Mouse (Mus musculus) neural tube, embryonic 12.5 days (tissue): ENCODE measurements at regions not wholly inside any gene's neighbourhood (a gene's known extent, or its start where the extent isn't known, plus 50 kb on each side); places are given as distances from the start of the nearest gene placed in this dataset.
"Not testable (repeated sequence)": the region's sequence is repeated elsewhere in the genome, so short reads cannot be mapped to it uniquely, and the experiment has no call there.

Source experiments
- ATAC-seq: fragments of 200-750 bp; cut with Nextera tagmentation; 2 replicates; pipeline ENCODE4 v1.8.0; 2017; ENCODE audit warnings: low read depth, mild to moderate bottlenecking, moderate TSS enrichment, moderate library complexity; ENCODE audit not compliant: low FRiP score
- H3K27ac ChIP-seq: fragments of 300-500 bp; sonication (generic); 2 replicates; pipeline ENCODE4 v1.5.1; 2016
- H3K27me3 ChIP-seq: fragments of 300-500 bp; sonication (generic); replicated peaks from 2 replicates; pipeline ENCODE4 v1.6.1; 2016; ENCODE audit warnings: mild to moderate bottlenecking
- H3K36me3 ChIP-seq: fragments of 300-500 bp; sonication (generic); 2 replicates; pipeline ENCODE4 v1.6.1; 2016; ENCODE audit warnings: mild to moderate bottlenecking
- H3K4me1 ChIP-seq: fragments of 300-500 bp; sonication (generic); 2 replicates; pipeline ENCODE4 v1.6.1; 2016
- H3K4me2 ChIP-seq: fragments of 300-500 bp; sonication (generic); replicated peaks from 2 replicates; pipeline ENCODE4 v1.6.1; 2016; ENCODE audit warnings: mild to moderate bottlenecking
- H3K4me3 ChIP-seq: fragments of 300-500 bp; sonication (generic); 2 replicates; pipeline ENCODE4 v1.5.1; 2016
- H3K9ac ChIP-seq: fragments of 300-500 bp; sonication (generic); 2 replicates; pipeline ENCODE4 v1.6.1; 2016; ENCODE audit warnings: mild to moderate bottlenecking
- H3K9me3 ChIP-seq: fragments of 300-500 bp; sonication (generic); 2 replicates; pipeline ENCODE4 v1.6.1; 2016; ENCODE audit warnings: mild to moderate bottlenecking
- WGBS: fragments of 180-500 bp; shearing (Covaris S2); methylation state at CpG from one replicate; pipeline ENCODE4 v1.1.7; 2016; 5-methylcytosine and 5-hydroxymethylcytosine counted together

GRCm38 (mm10) chr4:23982193-23982592, 514.1 kb upstream of the Mms22l start:
- WGBS, result 91% methylated on average over 2 of the region's 2 CpGs
- H3K4me1 ChIP-seq, result peaks cover 10% of the 10 kb centered on the region; the same call in 1 of the 2 replicates
- not testable (repeated sequence) for H3K4me2 ChIP-seq, H3K36me3 ChIP-seq, H3K4me3 ChIP-seq, H3K27ac ChIP-seq, H3K9me3 ChIP-seq, H3K9ac ChIP-seq, ATAC-seq, H3K27me3 ChIP-seq

DNA sequence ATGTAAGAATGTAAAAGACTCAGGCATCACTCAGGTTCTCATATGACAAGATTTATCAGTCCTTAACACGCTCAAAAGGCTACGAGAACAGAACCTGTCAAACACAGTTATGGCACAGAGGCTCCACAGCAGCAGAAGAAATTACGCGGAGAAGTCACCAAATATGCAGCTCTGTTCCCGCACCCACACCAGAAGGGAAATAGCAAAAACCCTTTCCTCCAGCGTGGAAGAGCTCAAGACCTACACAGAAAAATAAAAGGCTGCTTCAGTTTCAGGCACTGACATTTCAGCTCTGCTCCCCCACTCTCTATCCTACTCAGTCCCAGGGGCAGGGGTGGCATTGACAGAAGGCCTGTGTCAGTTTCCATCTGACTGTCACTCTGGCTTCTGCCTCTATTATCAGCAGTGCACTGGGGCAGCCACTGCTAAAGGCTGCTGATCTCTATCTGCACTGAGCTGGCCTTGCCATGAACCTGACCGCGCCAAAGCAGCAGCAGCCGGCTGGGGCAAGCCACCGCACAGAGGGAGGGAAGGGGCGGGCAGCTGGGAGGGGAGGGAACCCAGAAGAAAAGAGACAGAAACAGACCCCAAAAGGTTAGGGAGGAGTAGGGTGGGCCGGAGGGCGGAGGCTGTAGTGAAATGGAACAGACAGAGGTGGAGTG, 513.3 kb upstream of the Mms22l start:
- H3K4me1 ChIP-seq, result peaks cover 10% of the 10 kb centered on the region; the same call in 1 of the 2 replicates
- WGBS, result 20% methylated on average over 13 of the region's 13 CpGs
- no peak overlapping the region for H3K4me3 ChIP-seq
- H3K27ac ChIP-seq, result peak overlapping the region; percentile 80
- no peaks in the 10 kb centered on the region for H3K36me3 ChIP-seq
- peak overlapping the region; percentile 53 for H3K4me2 ChIP-seq
- H3K27me3 ChIP-seq, result no peaks in the 10 kb centered on the region
- H3K9ac ChIP-seq, result peak overlapping the region; percentile 47; the same call in 1 of the 2 replicates
- no peaks in the 10 kb centered on the region for H3K9me3 ChIP-seq
- ATAC-seq, result peak; percentile 97

GRCm38 (mm10) chr4:23983452-23983805, 512.8 kb upstream of the Mms22l start:
- Histone ChIP-seq H3K27me3 (no peaks in the 10 kb centered on the region), H3K4me2 (peak overlapping the region; percentile 53), H3K4me1 (peaks cover 10% of the 10 kb centered on the region; the same call in 1 of the 2 replicates), H3K4me3 (no peak overlapping the region), H3K27ac (peak overlapping the region; percentile 80), H3K9me3 (no peaks in the 10 kb centered on the region), H3K36me3 (no peaks in the 10 kb centered on the region), H3K9ac (peak overlapping the region; percentile 47; the same call in 1 of the 2 replicates)
- 10% methylated on average over 8 of the region's 8 CpGs for WGBS
- ATAC-seq, result peak; percentile 78

DNA sequence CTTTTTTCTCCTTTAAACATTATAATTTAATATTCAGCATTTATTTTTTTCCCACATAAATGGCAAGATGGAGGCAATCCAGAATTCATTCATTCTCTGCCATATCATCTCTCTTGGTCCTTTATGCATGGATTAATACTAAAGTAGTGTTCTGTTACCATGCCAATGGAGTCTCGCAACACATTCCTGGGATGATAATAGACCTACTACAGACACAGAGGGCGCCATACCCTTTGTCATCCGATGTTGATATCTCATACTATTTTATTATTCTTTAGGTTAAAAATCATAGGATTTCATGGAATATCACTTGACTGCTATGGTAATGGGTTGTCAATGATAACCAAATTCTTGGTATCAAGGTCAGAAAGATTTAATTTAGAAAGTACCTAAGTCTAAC, 512.2 kb upstream of the Mms22l start:
- H3K9me3 ChIP-seq, result no peaks in the 10 kb centered on the region
- H3K9ac ChIP-seq, result no peak overlapping the region
- H3K4me2 ChIP-seq, result no peak overlapping the region
- H3K36me3 ChIP-seq, result no peaks in the 10 kb centered on the region
- H3K27me3 ChIP-seq, result no peaks in the 10 kb centered on the region
- H3K4me1 ChIP-seq, result peaks cover 10% of the 10 kb centered on the region; the same call in 1 of the 2 replicates
- 73% methylated on average over 3 of the region's 3 CpGs for WGBS
- H3K4me3 ChIP-seq, result no peak overlapping the region
- H3K27ac ChIP-seq, result no peak overlapping the region
- ATAC-seq, result no peak

GRCm38 (mm10) chr4:23985956-23986355, 510.3 kb upstream of the Mms22l start:
- H3K36me3 ChIP-seq, result no peaks in the 10 kb centered on the region
- H3K4me1 ChIP-seq, result peaks cover 10% of the 10 kb centered on the region; the same call in 1 of the 2 replicates
- H3K4me2 ChIP-seq, result no peak overlapping the region
- no peaks in the 10 kb centered on the region for H3K9me3 ChIP-seq
- 27% methylated on average over 4 of the region's 4 CpGs for whole genome bisulfite sequencing
- ATAC-seq, result no peak
- no peak overlapping the region for H3K9ac ChIP-seq
- no peak overlapping the region for H3K4me3 ChIP-seq
- no peaks in the 10 kb centered on the region for H3K27me3 ChIP-seq
- no peak overlapping the region for H3K27ac ChIP-seq

DNA sequence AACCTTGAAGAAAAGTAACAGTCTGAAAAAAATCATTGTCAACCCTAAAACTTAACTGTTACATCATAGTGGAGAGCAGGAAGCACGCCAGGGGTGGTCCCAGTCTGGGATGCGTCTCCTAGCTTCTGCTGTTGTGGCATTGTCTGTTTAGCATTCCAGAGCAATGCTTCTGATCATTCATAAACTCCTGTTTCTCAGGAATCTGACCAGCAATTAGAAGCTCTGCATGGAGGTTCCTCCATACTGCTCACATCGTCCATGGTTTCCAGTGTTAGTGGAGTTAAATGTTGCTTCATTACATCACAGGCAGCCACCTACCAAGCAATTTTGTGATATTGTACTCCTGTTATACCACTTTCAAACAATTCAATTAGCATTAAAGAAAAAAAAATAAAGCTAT, 502.4 kb upstream of the Mms22l start:
- Histone ChIP-seq H3K36me3 (no peaks in the 10 kb centered on the region), H3K27ac (no peak overlapping the region), H3K4me2 (no peak overlapping the region), H3K4me3 (no peak overlapping the region), H3K27me3 (no peaks in the 10 kb centered on the region), H3K4me1 (peaks cover 9% of the 10 kb centered on the region), H3K9me3 (no peaks in the 10 kb centered on the region), H3K9ac (no peak overlapping the region)
- 38% methylated on average over 3 of the region's 3 CpGs for WGBS
- ATAC-seq, result peak; percentile 60; the same call in 1 of the 2 replicates

DNA sequence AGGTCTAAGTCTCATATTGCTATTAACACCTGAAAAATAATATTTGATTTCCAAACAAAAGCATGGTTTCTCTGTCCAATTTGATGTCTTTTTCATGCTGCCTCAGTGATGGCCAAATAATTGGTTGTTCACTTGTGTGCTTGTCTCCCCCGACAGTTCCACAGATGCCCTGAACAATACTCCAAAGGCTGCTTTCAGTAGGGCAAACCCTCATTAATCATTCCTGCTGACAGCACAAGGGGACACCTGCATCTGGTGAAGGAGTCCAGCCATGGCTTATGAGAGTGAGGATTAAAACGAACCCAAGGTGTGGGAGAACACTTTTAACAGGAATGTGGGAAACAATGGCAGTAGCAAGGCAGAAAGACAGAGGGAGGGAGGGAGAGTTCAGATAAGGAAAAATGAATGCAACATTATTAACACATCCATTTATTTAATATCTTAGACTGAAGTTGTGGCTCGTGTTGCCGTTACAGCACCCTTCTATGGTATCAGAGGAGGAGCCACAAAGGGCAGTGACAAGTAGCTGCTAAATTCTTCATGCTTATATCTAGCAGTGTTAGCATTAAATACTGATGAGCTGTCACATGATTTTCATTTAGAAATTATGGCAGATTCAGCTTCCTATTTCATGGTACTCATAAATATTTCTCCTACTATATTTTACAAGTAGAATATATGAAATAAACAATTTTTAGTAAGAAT, 501.8 kb upstream of the Mms22l start:
- 31% methylated on average over 4 of the region's 4 CpGs for WGBS
- no peaks in the 10 kb centered on the region for H3K9me3 ChIP-seq
- no peak overlapping the region for H3K4me2 ChIP-seq
- peaks cover 9% of the 10 kb centered on the region for H3K4me1 ChIP-seq
- H3K27me3 ChIP-seq, result no peaks in the 10 kb centered on the region
- no peak overlapping the region for H3K4me3 ChIP-seq
- no peak overlapping the region for H3K9ac ChIP-seq
- peak; percentile 84 for ATAC-seq
- H3K27ac ChIP-seq, result no peak overlapping the region
- H3K36me3 ChIP-seq, result no peaks in the 10 kb centered on the region

DNA sequence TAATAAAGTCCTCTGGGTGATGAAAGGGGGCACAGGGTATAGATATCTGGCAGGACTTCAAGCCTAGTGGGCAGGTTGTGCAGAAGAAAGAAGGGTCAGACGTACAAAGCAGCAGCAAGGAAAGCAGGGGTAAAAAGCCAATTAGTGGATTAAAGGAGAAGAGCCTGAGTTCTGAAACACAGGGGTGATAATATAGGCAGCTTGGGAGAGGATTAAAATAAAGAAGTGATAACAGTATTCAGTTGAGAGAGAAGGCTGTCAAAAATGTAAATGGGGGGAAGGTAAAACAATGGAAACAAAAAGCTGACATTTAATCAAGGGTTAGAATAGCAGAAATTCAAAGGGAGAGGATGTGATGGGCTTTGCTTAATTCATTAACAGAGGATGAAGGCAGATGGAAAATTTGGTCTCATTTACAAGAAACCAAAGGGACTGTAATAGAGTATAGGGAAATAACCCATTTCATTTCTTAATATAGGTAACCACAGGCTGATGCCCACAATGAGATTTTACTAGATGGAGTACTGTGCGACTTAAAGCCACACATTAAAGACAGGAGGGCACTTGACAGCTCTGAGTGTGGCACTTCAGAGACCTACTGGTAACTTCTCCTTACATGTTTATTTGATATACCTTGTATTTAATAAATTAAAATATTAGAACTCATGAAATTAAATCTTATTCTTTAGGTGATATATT, 489.8 kb upstream of the Mms22l start:
- Histone ChIP-seq H3K4me3 (no peak overlapping the region), H3K9me3 (no peaks in the 10 kb centered on the region), H3K27ac (no peak overlapping the region), H3K36me3 (no peaks in the 10 kb centered on the region), H3K9ac (no peak overlapping the region), H3K27me3 (no peaks in the 10 kb centered on the region), H3K4me1 (no peaks in the 10 kb centered on the region), H3K4me2 (no peak overlapping the region)
- WGBS, result 55% methylated on average over 2 of the region's 2 CpGs
- ATAC-seq, result no peak

- Histone ChIP-seq H3K27me3 (no peaks in the 10 kb centered on the region), H3K9ac (no peak overlapping the region), H3K4me2 (no peak overlapping the region), H3K4me1 (no peaks in the 10 kb centered on the region), H3K27ac (no peak overlapping the region), H3K36me3 (no peaks in the 10 kb centered on the region), H3K9me3 (no peaks in the 10 kb centered on the region), H3K4me3 (no peak overlapping the region)
- 74% methylated on average over 11 of the region's 11 CpGs for WGBS
- ATAC-seq, result no peak
Observed at GRCm38 (mm10) chr4:24019178-24020104, 476.8 kb upstream of the Mms22l start.
